Mouse (Mus musculus) midbrain, embryonic 15.5 days (tissue): ENCODE measurements at regions not wholly inside any gene's neighbourhood (a gene's known extent, or its start where the extent isn't known, plus 50 kb on each side); places are given as distances from the start of the nearest gene placed in this dataset.

Experiments used
- ATAC-seq: fragments of 200-750 bp; cut with Nextera tagmentation; replicated peaks from 2 replicates; pipeline ENCODE4 v1.8.0; 2017; ENCODE audit warnings: moderate TSS enrichment
- H3K27ac ChIP-seq: fragments of 300-500 bp; sonication (generic); 2 replicates; pipeline ENCODE4 v1.5.1; 2015; ENCODE audit warnings: mild to moderate bottlenecking, inconsistent platforms
- H3K27me3 ChIP-seq: fragments of 300-500 bp; sonication (generic); replicated peaks from 2 replicates; pipeline ENCODE4 v1.6.1; 2015; ENCODE audit warnings: inconsistent platforms
- H3K36me3 ChIP-seq: fragments of 300-500 bp; sonication (generic); replicated peaks from 2 replicates; pipeline ENCODE4 v1.6.1; 2015; ENCODE audit warnings: inconsistent platforms
- H3K4me1 ChIP-seq: fragments of 300-500 bp; sonication (generic); 2 replicates; pipeline ENCODE4 v1.6.1; 2015; ENCODE audit warnings: inconsistent platforms
- H3K4me2 ChIP-seq: fragments of 300-500 bp; sonication (generic); 2 replicates; pipeline ENCODE4 v1.6.1; 2015; ENCODE audit warnings: inconsistent platforms, mild to moderate bottlenecking, moderate library complexity
- H3K4me3 ChIP-seq: fragments of 300-500 bp; sonication (generic); 2 replicates; pipeline ENCODE4 v1.5.1; 2015; ENCODE audit warnings: mild to moderate bottlenecking, inconsistent platforms
- H3K9ac ChIP-seq: fragments of 300-500 bp; sonication (generic); 2 replicates; pipeline ENCODE4 v1.6.1; 2015; ENCODE audit warnings: mild to moderate bottlenecking, inconsistent platforms
- H3K9me3 ChIP-seq: fragments of 300-500 bp; sonication (generic); 2 replicates; pipeline ENCODE4 v1.6.1; 2016; ENCODE audit warnings: inconsistent platforms
- WGBS: fragments of 180-500 bp; shearing (Covaris S2); methylation state at CpG from one replicate; pipeline ENCODE4 v1.1.7; 2015; ENCODE audit warnings: mixed read lengths; 5-methylcytosine and 5-hydroxymethylcytosine counted together

DNA sequence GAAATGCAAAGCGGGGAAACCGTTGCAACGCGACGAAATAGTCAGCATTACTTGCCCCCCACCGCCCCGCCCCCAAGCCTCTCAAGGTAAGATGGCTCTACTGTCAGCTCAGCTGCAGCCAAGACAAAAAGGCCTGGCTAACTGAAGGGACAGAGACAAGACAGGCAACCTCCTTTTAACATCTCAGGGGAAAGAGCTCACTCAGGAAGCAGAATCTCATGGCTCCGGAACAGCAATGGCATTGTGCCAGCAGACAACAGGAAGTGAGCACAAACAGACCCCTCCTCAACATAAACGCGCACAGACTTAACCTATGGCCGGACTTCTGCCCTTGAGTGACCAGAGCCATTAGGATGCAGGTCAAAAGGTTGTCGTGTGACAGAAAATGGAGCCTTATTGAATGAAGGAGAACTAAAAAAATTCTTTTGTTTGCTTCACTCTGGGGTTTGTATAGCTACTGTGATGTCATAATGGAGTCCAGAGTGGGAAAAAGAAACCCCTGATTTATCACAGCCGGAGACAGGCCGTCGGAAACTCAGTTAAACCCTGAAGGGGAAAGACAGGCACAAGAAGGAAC is 241.0 kb downstream of the Ndfip2 start:
- peak overlapping the region; percentile 23 for H3K4me3 ChIP-seq
- H3K36me3 ChIP-seq = no peaks in the 10 kb centered on the region
- H3K27me3 ChIP-seq = no peaks in the 10 kb centered on the region; the same call in 1 of the 2 replicates
- WGBS = 16% methylated on average over 15 of the region's 15 CpGs
- peak; percentile 52; the same call in 1 of the 2 replicates for ATAC-seq
- H3K27ac ChIP-seq = no peak overlapping the region
- peak overlapping the region; percentile 47 for H3K4me2 ChIP-seq
- 0 out of 2 replicates have a peak overlapping the region, but pooled peaks have one; percentile 31 for H3K9ac ChIP-seq
- H3K4me1 ChIP-seq = peaks cover 32% of the 10 kb centered on the region
- H3K9me3 ChIP-seq = no peaks in the 10 kb centered on the region

DNA sequence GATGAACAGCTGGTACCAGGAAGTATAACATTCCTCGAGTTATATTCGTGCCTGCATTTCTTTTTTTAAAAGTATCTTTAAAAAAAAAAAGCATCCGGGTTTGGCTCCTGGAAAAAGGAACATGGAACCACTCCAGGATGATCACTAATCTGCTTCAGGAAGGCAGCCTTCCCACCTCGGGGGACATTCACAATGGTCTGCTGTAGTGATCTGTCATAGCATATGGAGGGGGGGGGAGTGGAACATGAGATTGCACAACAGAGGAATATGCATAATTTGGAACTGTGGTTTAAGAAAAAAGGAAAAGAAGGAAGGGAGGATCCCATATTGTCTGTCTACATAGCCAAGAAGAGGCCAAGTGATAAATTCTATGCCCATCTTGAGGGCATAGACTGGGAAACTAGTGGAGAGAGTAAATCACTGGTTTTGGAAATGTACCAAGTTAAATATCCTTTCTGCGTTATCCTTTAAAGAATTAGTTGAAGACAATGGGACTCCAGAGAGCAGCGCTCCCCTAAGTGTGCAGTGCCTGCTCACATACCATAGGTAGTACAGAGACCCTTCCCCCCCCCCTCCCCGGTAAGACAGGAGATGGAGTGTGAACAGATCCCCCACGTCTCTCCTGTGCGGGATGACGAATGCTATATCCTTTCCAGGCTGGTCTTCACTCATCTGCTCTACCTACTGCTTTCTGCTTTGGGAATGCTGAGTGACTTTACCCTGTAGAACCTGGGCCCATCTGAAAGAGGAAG is 240.0 kb downstream of the Ndfip2 start:
- no peak for ATAC-seq
- H3K4me3 ChIP-seq = no peak overlapping the region
- H3K36me3 ChIP-seq = no peaks in the 10 kb centered on the region
- WGBS = 65% methylated on average over 10 of the region's 10 CpGs
- H3K9me3 ChIP-seq = no peaks in the 10 kb centered on the region
- peaks cover 32% of the 10 kb centered on the region for H3K4me1 ChIP-seq
- H3K4me2 ChIP-seq = no peak overlapping the region
- H3K9ac ChIP-seq = no peak overlapping the region
- no peak overlapping the region for H3K27ac ChIP-seq
- H3K27me3 ChIP-seq = no peaks in the 10 kb centered on the region

DNA sequence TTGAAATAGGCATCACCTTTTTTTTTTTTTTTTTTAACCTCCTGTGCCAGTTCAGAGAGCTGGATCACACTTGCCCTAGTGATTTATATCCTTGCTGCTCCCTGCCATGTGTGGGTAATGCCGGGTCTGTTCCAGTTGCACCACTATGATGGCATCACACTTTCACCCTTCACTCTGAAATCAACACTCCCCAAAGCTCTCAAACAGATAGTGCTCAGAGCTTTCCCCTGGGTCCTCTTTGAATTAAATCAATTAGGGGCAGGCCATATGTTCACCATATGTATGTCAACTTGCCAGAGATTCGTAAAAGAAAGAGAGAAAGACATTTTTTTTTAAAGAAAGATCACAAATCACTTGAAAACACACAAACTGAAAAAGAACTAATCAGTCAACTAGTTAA is 236.8 kb downstream of the Ndfip2 start:
- Histone ChIP-seq H3K27ac (no peak overlapping the region), H3K9me3 (no peaks in the 10 kb centered on the region), H3K4me3 (no peak overlapping the region), H3K27me3 (no peaks in the 10 kb centered on the region), H3K9ac (no peak overlapping the region), H3K4me2 (no peak overlapping the region), H3K4me1 (peaks cover 12% of the 10 kb centered on the region), H3K36me3 (no peaks in the 10 kb centered on the region)
- ATAC-seq = no peak
- WGBS = 43% methylated on average over 2 of the region's 2 CpGs

DNA sequence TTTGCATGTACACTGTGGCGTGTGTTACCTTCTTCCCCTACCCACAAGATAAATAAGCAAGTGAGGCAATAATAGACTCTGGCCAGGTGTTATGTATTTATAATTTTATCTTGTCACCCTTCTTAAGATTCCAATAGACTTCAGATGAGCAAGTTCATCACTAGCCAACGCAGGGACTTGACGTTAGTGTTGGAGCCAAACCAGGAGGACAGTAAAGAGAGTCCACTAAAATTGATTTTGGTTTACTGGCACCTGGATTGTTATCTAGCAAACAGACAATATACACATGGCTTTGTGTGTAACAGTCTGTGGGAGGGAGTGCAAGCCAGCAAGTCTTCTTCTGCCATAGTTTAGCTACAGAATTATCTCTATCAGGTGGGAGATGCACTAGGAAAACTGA is 236.0 kb downstream of the Ndfip2 start:
- no peak overlapping the region for H3K4me2 ChIP-seq
- H3K4me1 ChIP-seq = peaks cover 8% of the 10 kb centered on the region
- ATAC-seq = no peak
- H3K9me3 ChIP-seq = no peaks in the 10 kb centered on the region
- H3K4me3 ChIP-seq = no peak overlapping the region
- 92% methylated on average over 3 of the region's 3 CpGs for WGBS
- no peak overlapping the region for H3K9ac ChIP-seq
- no peaks in the 10 kb centered on the region for H3K27me3 ChIP-seq
- no peak overlapping the region for H3K27ac ChIP-seq
- no peaks in the 10 kb centered on the region for H3K36me3 ChIP-seq

DNA sequence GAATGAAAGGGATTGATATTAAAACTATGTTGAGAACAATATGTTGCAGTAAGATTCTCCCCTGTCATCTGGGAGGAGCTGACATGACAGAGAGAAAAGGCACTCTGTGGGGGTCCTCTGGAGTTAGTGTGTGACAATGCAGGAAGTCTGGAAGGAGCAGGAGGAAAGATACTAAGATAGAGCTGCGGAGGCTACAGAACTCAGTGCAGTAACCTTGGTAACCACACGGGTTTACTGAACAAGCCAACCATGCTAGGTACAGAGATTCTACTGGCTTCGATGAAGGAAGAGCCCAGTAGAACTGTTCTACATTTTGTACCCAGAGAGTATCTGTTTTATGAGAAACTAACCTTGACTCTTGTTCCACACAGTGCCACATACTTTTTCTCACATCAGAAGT is 231.8 kb downstream of the Ndfip2 start:
- no peak for ATAC-seq
- 27% methylated on average over 3 of the region's 3 CpGs for WGBS
- Histone ChIP-seq H3K4me2 (no peak overlapping the region), H3K27ac (no peak overlapping the region), H3K4me1 (no peaks in the 10 kb centered on the region), H3K9me3 (no peaks in the 10 kb centered on the region), H3K36me3 (no peaks in the 10 kb centered on the region), H3K27me3 (no peaks in the 10 kb centered on the region), H3K4me3 (no peak overlapping the region), H3K9ac (no peak overlapping the region)

DNA sequence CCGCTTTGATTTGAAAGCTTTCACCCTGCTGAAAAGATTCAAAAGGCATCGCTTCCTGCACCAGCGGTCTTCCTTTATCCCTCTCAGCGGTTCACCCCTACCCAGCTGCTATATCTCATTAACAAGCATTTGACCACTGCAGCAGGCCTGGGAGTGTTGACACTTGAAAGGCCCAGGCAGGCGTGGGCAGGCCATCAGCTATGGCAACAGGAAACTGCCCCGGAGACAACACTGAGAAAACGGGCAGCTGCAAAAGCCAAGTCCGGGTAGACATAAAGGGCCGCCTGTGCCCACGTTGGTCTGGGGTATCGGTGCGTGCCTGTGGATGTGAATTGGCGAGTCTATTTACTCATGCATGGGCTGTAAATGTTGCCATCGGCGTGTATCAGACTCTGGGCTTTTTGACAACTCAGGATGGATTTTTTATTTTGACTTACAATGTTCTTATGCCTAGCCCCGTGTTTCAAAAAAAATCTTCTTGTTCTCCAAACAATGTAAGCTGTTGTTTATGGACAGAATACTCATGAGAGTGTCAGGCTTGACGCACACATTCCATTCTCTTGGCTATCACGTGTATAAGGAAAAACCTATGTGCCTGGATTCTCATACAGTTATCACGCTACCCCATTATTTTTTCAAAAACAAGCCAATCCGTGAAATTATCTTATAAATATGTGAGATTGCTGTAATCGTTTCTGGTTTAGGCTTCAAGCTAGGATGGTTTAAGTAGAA is 225.1 kb downstream of the Ndfip2 start:
- H3K9ac ChIP-seq = peak overlapping the region; percentile 3; the same call in 1 of the 2 replicates
- peak; percentile 92 for ATAC-seq
- peaks cover 22% of the 10 kb centered on the region for H3K4me1 ChIP-seq
- H3K4me3 ChIP-seq = peak overlapping the region; percentile 20
- peak overlapping the region; percentile 43 for H3K4me2 ChIP-seq
- no peaks in the 10 kb centered on the region; the same call in 1 of the 2 replicates for H3K27me3 ChIP-seq
- no peaks in the 10 kb centered on the region for H3K9me3 ChIP-seq
- no peaks in the 10 kb centered on the region for H3K36me3 ChIP-seq
- H3K27ac ChIP-seq = peak overlapping the region; percentile 67
- WGBS = 5% methylated on average over 21 of the region's 21 CpGs

DNA sequence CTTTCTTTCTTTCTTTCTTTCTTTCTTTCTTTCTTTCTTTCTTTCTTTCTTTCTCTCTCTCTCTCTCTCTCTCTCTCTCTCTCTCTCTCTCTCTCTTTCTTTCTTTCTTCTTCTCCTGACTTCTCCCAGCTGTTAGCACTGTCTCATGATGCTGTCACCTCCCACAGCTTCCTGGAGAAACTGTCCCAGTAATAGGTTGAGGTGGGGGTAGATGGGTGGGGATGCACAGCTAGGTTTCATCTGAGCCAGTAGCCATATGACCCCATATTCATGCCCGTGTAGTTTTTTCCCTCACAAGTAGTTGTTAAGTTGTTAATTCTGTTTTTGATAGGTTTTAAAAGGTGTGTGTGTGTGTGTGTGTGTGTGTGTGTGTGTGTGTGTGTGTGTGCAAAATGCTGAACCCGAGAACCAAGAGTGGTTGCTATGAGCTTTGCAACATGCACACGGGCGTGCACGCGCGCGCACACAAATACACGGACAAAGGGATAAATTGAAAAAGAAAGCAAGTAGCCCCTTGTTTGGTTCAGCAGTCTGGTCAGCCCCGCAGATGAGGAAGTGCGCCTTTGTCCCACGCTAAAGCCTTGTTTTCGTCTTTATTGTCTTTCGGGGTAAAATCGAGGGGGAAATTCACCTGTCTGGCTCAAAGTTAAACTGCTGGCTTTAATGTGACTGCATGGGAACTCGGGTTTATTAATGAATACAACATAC is 224.4 kb downstream of the Ndfip2 start:
- Histone ChIP-seq H3K27ac (peak overlapping the region; percentile 67), H3K4me2 (peak overlapping the region; percentile 43), H3K9me3 (no peaks in the 10 kb centered on the region), H3K4me1 (peaks cover 22% of the 10 kb centered on the region), H3K4me3 (peak overlapping the region; percentile 20), H3K9ac (peak overlapping the region; percentile 3; the same call in 1 of the 2 replicates), H3K36me3 (no peaks in the 10 kb centered on the region), H3K27me3 (no peaks in the 10 kb centered on the region; the same call in 1 of the 2 replicates)
- ATAC-seq = peak; percentile 70
- under 1% methylated on average over 16 of the region's 16 CpGs for WGBS

DNA sequence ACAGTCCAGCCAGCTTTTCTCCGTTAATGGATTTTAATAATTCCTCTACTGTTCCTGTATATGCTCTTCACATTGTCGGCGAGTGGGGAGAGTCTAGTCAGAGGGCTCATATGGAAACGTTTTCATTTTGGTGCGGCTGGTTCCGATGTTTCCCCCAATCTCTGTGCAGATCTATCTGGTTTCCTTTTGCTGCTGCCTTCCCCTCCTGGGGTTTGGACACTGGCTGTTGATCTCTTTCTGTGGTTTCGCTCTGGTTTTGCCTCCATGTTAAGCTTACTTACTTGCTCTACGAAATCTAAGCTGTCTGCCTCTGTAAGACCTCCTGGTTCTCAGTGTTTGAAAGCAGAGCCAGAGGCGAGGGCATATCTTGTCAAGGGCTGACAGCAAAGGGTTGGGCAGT is 221.7 kb downstream of the Ndfip2 start:
- 33% methylated on average over 9 of the region's 9 CpGs for whole genome bisulfite sequencing

DNA sequence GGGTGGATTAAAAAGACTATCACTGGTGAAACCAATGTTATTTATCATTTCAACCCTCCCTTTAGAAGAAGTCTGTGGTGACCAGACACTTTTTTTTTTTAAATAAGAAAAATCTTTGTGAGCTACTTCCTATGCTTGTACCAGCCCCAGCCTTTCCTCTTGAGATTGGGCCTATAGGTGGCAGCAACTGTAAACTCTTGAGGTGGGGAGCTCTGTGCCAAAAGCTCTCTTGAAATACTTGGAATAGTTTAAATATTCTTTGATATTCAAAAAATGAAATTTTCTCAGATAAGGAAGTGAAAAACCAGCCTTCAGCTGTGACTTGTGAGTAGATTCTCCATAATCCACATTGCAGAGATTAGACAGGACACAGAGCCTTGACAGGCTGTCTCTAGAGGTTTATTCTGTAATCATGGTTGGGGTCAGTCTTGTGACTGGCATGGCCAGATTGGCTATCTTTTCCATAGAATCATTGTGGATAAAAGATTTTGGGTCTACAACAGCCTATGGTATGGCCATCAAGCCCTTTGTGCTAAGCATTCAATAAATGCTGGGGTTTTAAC is 216.7 kb downstream of the Ndfip2 start:
- Histone ChIP-seq H3K4me3 (no peak overlapping the region), H3K4me2 (no peak overlapping the region), H3K36me3 (no peaks in the 10 kb centered on the region), H3K9ac (no peak overlapping the region), H3K27me3 (no peaks in the 10 kb centered on the region), H3K4me1 (no peaks in the 10 kb centered on the region), H3K9me3 (no peaks in the 10 kb centered on the region), H3K27ac (no peak overlapping the region)
- peak; percentile 65; the same call in 1 of the 2 replicates for ATAC-seq

More for the DNA sequence above, 221.7 kb downstream of the Ndfip2 start:
- H3K4me3 ChIP-seq = no peak overlapping the region
- H3K27me3 ChIP-seq = no peaks in the 10 kb centered on the region; the same call in 1 of the 2 replicates
- H3K4me2 ChIP-seq = peak overlapping the region; percentile 25
- ATAC-seq = no peak
- no peaks in the 10 kb centered on the region for H3K9me3 ChIP-seq
- no peaks in the 10 kb centered on the region for H3K36me3 ChIP-seq
- no peak overlapping the region for H3K9ac ChIP-seq
- H3K27ac ChIP-seq = no peak overlapping the region
- peaks cover 22% of the 10 kb centered on the region for H3K4me1 ChIP-seq

DNA sequence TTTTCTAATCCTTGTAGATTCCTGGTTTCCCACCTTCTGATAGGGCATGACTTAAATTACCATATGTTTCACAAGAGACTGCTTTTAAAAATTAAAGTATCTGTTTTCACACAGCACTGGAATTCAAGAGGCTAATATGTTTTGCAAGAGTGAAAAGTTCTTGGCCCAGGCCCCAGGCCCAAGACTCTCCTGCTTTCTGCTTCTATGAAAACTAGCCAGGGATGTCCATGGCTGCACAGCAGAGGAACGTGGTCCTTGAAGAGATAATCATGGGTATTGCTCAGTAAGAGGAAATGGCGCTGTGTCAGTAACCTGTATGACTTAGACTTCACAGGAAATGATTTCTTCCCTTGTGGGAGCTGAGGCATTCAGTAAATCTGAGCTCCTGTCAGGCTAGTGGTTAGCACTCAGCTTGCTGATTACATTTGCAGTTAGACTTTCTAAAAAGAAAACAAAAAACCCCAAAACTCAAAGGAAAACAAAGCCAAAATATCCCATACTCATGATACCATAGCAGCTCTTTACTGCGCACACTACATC is 190.6 kb downstream of the Ndfip2 start:
- no peaks in the 10 kb centered on the region for H3K27me3 ChIP-seq
- H3K9ac ChIP-seq = no peak overlapping the region
- no peak overlapping the region for H3K4me3 ChIP-seq
- no peak for ATAC-seq
- no peak overlapping the region for H3K4me2 ChIP-seq
- H3K4me1 ChIP-seq = no peaks in the 10 kb centered on the region
- no peaks in the 10 kb centered on the region for H3K36me3 ChIP-seq
- no peak overlapping the region for H3K27ac ChIP-seq
- no peaks in the 10 kb centered on the region for H3K9me3 ChIP-seq
- WGBS = 84% methylated on average over 3 of the region's 3 CpGs

DNA sequence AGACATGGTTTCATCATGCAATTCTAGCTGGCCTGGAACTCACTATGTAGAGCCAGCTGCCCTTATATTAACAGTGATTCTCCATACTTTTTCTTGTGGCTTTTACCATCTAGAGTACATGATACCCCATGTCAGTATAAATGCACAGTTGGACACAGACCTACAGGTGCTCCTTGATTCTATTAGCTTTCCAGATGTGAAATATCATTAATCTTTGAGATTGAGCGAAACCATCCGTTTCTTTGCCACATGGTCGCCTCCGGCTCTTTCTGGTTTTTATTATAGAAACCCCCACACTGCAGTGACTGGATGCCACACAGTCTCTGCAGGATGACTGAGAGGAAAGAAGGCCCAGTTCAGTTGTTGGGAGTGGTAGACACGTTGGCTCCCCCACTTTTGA is 188.7 kb downstream of the Ndfip2 start:
- H3K9me3 ChIP-seq = no peaks in the 10 kb centered on the region
- 92% methylated on average over 5 of the region's 5 CpGs for WGBS
- ATAC-seq = no peak

More for the DNA sequence above, 188.7 kb downstream of the Ndfip2 start:
- no peak overlapping the region for H3K9ac ChIP-seq
- H3K4me1 ChIP-seq = no peaks in the 10 kb centered on the region
- H3K36me3 ChIP-seq = no peaks in the 10 kb centered on the region
- H3K27ac ChIP-seq = no peak overlapping the region
- H3K27me3 ChIP-seq = no peaks in the 10 kb centered on the region
- H3K4me3 ChIP-seq = no peak overlapping the region
- no peak overlapping the region for H3K4me2 ChIP-seq
